Mouse (Mus musculus): ENCODE data around the gene Acoxl. TPM values are rescaled to one million over a fixed set of nuclear protein-coding genes. Genes with fewer than 3 reads are reported as not detected.

The Acoxl gene
- polyA plus RNA-seq, 1 experiment, result not detected

GRCm38 (mm10) chr2:128058627-128059026 lies 220.0 kb downstream of the Acoxl start:
- Histone ChIP-seq H3K27me3 (ENCODE audit: control insufficient read depth) (no peaks in the 10 kb centered on the region), H3K36me3 (ENCODE audit: control insufficient read depth) (no peaks in the 10 kb centered on the region), H3K4me3 (replicated peaks) (no peak overlapping the region), H3K9me3 (ENCODE audit: control insufficient read depth, low read length) (no peaks in the 10 kb centered on the region), H3K4me1 (ENCODE audit: control insufficient read depth) (no peaks in the 10 kb centered on the region)
- TF ChIP-seq GATA1 (IDR thresholded peaks at IDR 0.05; ENCODE audit: low read length) (no peak), TAL1 (IDR thresholded peaks at IDR 0.05; ENCODE audit: low read length) (no peak)

GRCm38 (mm10) chr2:128060213-128060612 lies 221.5 kb downstream of the Acoxl start:
- no peak for TF ChIP-seq TAL1 (IDR thresholded peaks at IDR 0.05; ENCODE audit: low read length)
- no peak for TF ChIP-seq GATA1 (IDR thresholded peaks at IDR 0.05; ENCODE audit: low read length)
- H3K4me3 ChIP-seq (replicated peaks), result no peak overlapping the region
- no peaks in the 10 kb centered on the region for H3K27me3 ChIP-seq (ENCODE audit: control insufficient read depth)
- no peaks in the 10 kb centered on the region for H3K9me3 ChIP-seq (ENCODE audit: control insufficient read depth, low read length)
- no peaks in the 10 kb centered on the region for H3K4me1 ChIP-seq (ENCODE audit: control insufficient read depth)
- H3K36me3 ChIP-seq (ENCODE audit: control insufficient read depth), result no peaks in the 10 kb centered on the region

- no peak for TF ChIP-seq TAL1 (IDR thresholded peaks at IDR 0.05; ENCODE audit: low read length)
- TF ChIP-seq GATA1 (IDR thresholded peaks at IDR 0.05; ENCODE audit: low read length), result no peak
- H3K4me3 ChIP-seq (replicated peaks), result no peak overlapping the region
Observed at GRCm38 (mm10) chr2:128060680-128061287, 222.1 kb downstream of the Acoxl start.

GRCm38 (mm10) chr2:128061491-128061890 lies 222.8 kb downstream of the Acoxl start:
- Histone ChIP-seq H3K27me3 (ENCODE audit: control insufficient read depth) (no peaks in the 10 kb centered on the region), H3K9me3 (ENCODE audit: control insufficient read depth, low read length) (no peaks in the 10 kb centered on the region), H3K4me1 (ENCODE audit: control insufficient read depth) (no peaks in the 10 kb centered on the region), H3K4me3 (replicated peaks) (no peak overlapping the region), H3K36me3 (ENCODE audit: control insufficient read depth) (no peaks in the 10 kb centered on the region)
- TF ChIP-seq GATA1 (IDR thresholded peaks at IDR 0.05; ENCODE audit: low read length) (no peak), TAL1 (IDR thresholded peaks at IDR 0.05; ENCODE audit: low read length) (no peak)

More at GRCm38 (mm10) chr2:128060680-128061287, 222.1 kb downstream of the Acoxl start:
- Histone ChIP-seq H3K36me3 (ENCODE audit: control insufficient read depth) (no peaks in the 10 kb centered on the region), H3K4me1 (ENCODE audit: control insufficient read depth) (no peaks in the 10 kb centered on the region), H3K27me3 (ENCODE audit: control insufficient read depth) (no peaks in the 10 kb centered on the region), H3K9me3 (ENCODE audit: control insufficient read depth, low read length) (no peaks in the 10 kb centered on the region)

- Histone ChIP-seq H3K27me3 (ENCODE audit: control insufficient read depth) (no peaks in the 10 kb centered on the region), H3K9me3 (ENCODE audit: control insufficient read depth, low read length) (no peaks in the 10 kb centered on the region), H3K36me3 (ENCODE audit: control insufficient read depth) (no peaks in the 10 kb centered on the region), H3K4me1 (ENCODE audit: control insufficient read depth) (no peaks in the 10 kb centered on the region), H3K4me3 (replicated peaks) (no peak overlapping the region)
- TF ChIP-seq GATA1 (IDR thresholded peaks at IDR 0.05; ENCODE audit: low read length), result no peak
- no peak for TF ChIP-seq TAL1 (IDR thresholded peaks at IDR 0.05; ENCODE audit: low read length)
Observed at GRCm38 (mm10) chr2:128062756-128063155, 224.1 kb downstream of the Acoxl start.

- no peak for TF ChIP-seq GATA1 (IDR thresholded peaks at IDR 0.05; ENCODE audit: low read length)
- TF ChIP-seq TAL1 (IDR thresholded peaks at IDR 0.05; ENCODE audit: low read length), result no peak
- Histone ChIP-seq H3K9me3 (ENCODE audit: control insufficient read depth, low read length) (no peaks in the 10 kb centered on the region), H3K4me3 (replicated peaks) (no peak overlapping the region), H3K36me3 (ENCODE audit: control insufficient read depth) (no peaks in the 10 kb centered on the region), H3K27me3 (ENCODE audit: control insufficient read depth) (no peaks in the 10 kb centered on the region), H3K4me1 (ENCODE audit: control insufficient read depth) (no peaks in the 10 kb centered on the region)
Observed at GRCm38 (mm10) chr2:128065013-128065412, 226.3 kb downstream of the Acoxl start.

GRCm38 (mm10) chr2:128065576-128065975 lies 226.9 kb downstream of the Acoxl start:
- Histone ChIP-seq H3K4me3 (replicated peaks) (no peak overlapping the region), H3K27me3 (ENCODE audit: control insufficient read depth) (no peaks in the 10 kb centered on the region), H3K9me3 (ENCODE audit: control insufficient read depth, low read length) (no peaks in the 10 kb centered on the region), H3K4me1 (ENCODE audit: control insufficient read depth) (no peaks in the 10 kb centered on the region), H3K36me3 (ENCODE audit: control insufficient read depth) (no peaks in the 10 kb centered on the region)
- TF ChIP-seq GATA1 (IDR thresholded peaks at IDR 0.05; ENCODE audit: low read length), result no peak

GRCm38 (mm10) chr2:128067162-128067561 lies 228.5 kb downstream of the Acoxl start:
- H3K4me3 ChIP-seq (replicated peaks), result no peak overlapping the region
- TF ChIP-seq GATA1 (IDR thresholded peaks at IDR 0.05; ENCODE audit: low read length) (no peak), TAL1 (IDR thresholded peaks at IDR 0.05; ENCODE audit: low read length) (no peak)
- no peaks in the 10 kb centered on the region for H3K9me3 ChIP-seq (ENCODE audit: control insufficient read depth, low read length)
- no peaks in the 10 kb centered on the region for H3K36me3 ChIP-seq (ENCODE audit: control insufficient read depth)
- H3K27me3 ChIP-seq (ENCODE audit: control insufficient read depth), result no peaks in the 10 kb centered on the region
- H3K4me1 ChIP-seq (ENCODE audit: control insufficient read depth), result no peaks in the 10 kb centered on the region

GRCm38 (mm10) chr2:128067596-128067995 lies 228.9 kb downstream of the Acoxl start:
- TF ChIP-seq GATA1 (IDR thresholded peaks at IDR 0.05; ENCODE audit: low read length) (no peak), TAL1 (IDR thresholded peaks at IDR 0.05; ENCODE audit: low read length) (no peak)
- H3K4me3 ChIP-seq (replicated peaks), result no peak overlapping the region
- H3K27me3 ChIP-seq (ENCODE audit: control insufficient read depth), result no peaks in the 10 kb centered on the region
- H3K36me3 ChIP-seq (ENCODE audit: control insufficient read depth), result no peaks in the 10 kb centered on the region
- no peaks in the 10 kb centered on the region for H3K9me3 ChIP-seq (ENCODE audit: control insufficient read depth, low read length)
- H3K4me1 ChIP-seq (ENCODE audit: control insufficient read depth), result no peaks in the 10 kb centered on the region

GRCm38 (mm10) chr2:128068176-128068575 lies 229.5 kb downstream of the Acoxl start:
- no peaks in the 10 kb centered on the region for H3K36me3 ChIP-seq (ENCODE audit: control insufficient read depth)
- no peaks in the 10 kb centered on the region for H3K4me1 ChIP-seq (ENCODE audit: control insufficient read depth)
- no peak for TF ChIP-seq GATA1 (IDR thresholded peaks at IDR 0.05; ENCODE audit: low read length)

More at GRCm38 (mm10) chr2:128068176-128068575, 229.5 kb downstream of the Acoxl start:
- no peaks in the 10 kb centered on the region for H3K27me3 ChIP-seq (ENCODE audit: control insufficient read depth)
- H3K9me3 ChIP-seq (ENCODE audit: control insufficient read depth, low read length), result no peaks in the 10 kb centered on the region
- H3K4me3 ChIP-seq (replicated peaks), result no peak overlapping the region

Data from erythroblast, embryonic 14.5 days (primary cell).